ENCODE assay signal across 13 mouse cellular contexts in the genomic region with DNA sequence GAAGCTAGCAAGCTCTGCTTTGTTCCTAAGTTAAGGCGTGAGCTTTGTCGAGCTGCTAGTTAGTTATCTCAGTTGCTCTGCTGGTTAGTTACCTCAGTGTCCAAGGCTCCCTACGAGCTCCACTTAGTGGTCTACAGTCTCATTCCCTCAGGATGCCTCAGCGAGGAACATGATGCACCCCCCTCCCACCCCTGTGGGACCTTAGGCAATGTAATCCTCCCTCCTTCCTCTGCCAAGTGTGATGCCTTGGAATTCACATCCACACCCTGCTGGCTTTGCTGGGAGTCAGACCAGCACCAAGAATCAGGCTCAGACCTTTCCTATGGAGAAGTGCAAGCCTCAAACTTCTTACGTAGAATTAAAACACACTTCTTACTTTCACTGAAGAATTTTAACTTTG.
DNase-seq lines count a peak whose midpoint lies in the region; TF ChIP-seq lines count a peak whose summit lies in the region.
"Had no signal": no experiment of that assay in that cellular context is flagged by ENCODE, and none has a peak within 500 bp of the region (broad histone marks: within the 10 kb centered on the region; RNA-seq: fewer than 3 reads in every experiment).

No protein-coding gene starts in this region.

- 85% methylated on average over 5 of the region's 5 CpGs for WGBS in forebrain, embryonic 10.5 days

- peaks cover 7% of the 10 kb centered on the region; the same call in 1 of the 2 replicates for H3K9me3 ChIP-seq in forebrain, embryonic 10.5 days
- H3K9me3 ChIP-seq: embryonic facial prominence, embryonic 12.5 days; liver, embryonic 12.5 days; neural tube, embryonic 12.5 days had no signal

- no peak for TF ChIP-seq CTCF in C2C12 (IDR thresholded peaks at IDR 0.05; ENCODE audit: control insufficient read depth, insufficient read depth, insufficient read length)

- H3K36me3 ChIP-seq in C2C12 (ENCODE audit: control insufficient read depth, insufficient read depth), result no peaks in the 10 kb centered on the region
- H3K36me3 ChIP-seq in forebrain, embryonic 10.5 days (replicated peaks), result peaks cover 5% of the 10 kb centered on the region; the same call in 1 of the 2 replicates
- H3K36me3 ChIP-seq: embryonic facial prominence, embryonic 12.5 days; liver, embryonic 12.5 days; neural tube, embryonic 12.5 days had no signal

- peaks cover 20% of the 10 kb centered on the region for H3K79me2 ChIP-seq in C2C12 (ENCODE audit: control insufficient read depth, insufficient read depth)

- H3K27ac ChIP-seq in forebrain, embryonic 10.5 days, result no peak overlapping the region
- H3K27ac ChIP-seq: embryonic facial prominence, embryonic 12.5 days; liver, embryonic 12.5 days; neural tube, embryonic 12.5 days had no signal

- no peak overlapping the region for H3ac ChIP-seq in C2C12 (ENCODE audit: control insufficient read depth, insufficient read length, low read depth)

- no peak overlapping the region for H3K4me3 ChIP-seq in C2C12 (ENCODE audit: insufficient read depth, poor library complexity, severe bottlenecking)
- no peak overlapping the region for H3K4me3 ChIP-seq in forebrain, embryonic 10.5 days
- H3K4me3 ChIP-seq: embryonic facial prominence, embryonic 12.5 days; liver, embryonic 12.5 days; neural tube, embryonic 12.5 days had no signal

- peaks cover 5% of the 10 kb centered on the region for H3K79me3 ChIP-seq in C2C12 (ENCODE audit: low read depth)

- H3K27me3 ChIP-seq in C2C12 (ENCODE audit: control insufficient read depth, insufficient read depth, insufficient read length), result no peaks in the 10 kb centered on the region
- no peaks in the 10 kb centered on the region for H3K27me3 ChIP-seq in forebrain, embryonic 10.5 days (ENCODE audit: poor library complexity, severe bottlenecking)
- H3K27me3 ChIP-seq: embryonic facial prominence, embryonic 12.5 days; liver, embryonic 12.5 days; neural tube, embryonic 12.5 days had no signal

- DNase-seq in kidney, postnatal 4 days, result peak; percentile 21 to 27
- DNase-seq in kidney, adult 11 months, result no peak
- DNase-seq in gastrocnemius, adult 18-20 months (ENCODE audit: low spot score), result peak; percentile 80
- peak; percentile 55 to 64 for DNase-seq in heart, postnatal 10 days
- no peak for DNase-seq in cerebellum, adult 9-10 months
- DNase-seq in layer of hippocampus, adult 9-11 months, result no peak
- no peak for DNase-seq in forebrain, embryonic 10.5 days (ENCODE audit: extremely low spot score, low spot score)
- DNase-seq: layer of hippocampus, postnatal 36 days; thymus, adult 18-20 months had no signal

- intact Hi-C loops in heart, postnatal 10 days (cut with DNase I), result no loop called here

- peaks cover 16% of the 10 kb centered on the region for H3K4me1 ChIP-seq in forebrain, embryonic 10.5 days

TF ChIP-seq in C2C12, 6 proteins besides CTCF, POLR2A, EP300 and RAD21:
- no peak for TF ChIP-seq CEBPB (IDR thresholded peaks at IDR 0.05; ENCODE audit: low read depth)
- TF ChIP-seq MYOD1 (IDR thresholded peaks at IDR 0.05; ENCODE audit: control insufficient read depth, insufficient read length, low read depth), result peak; percentile 63

Comparison
In these comparisons a context has a peak if more than half of its experiments do, and no peak if none do; other contexts are left out.
1. DNase-seq: peak in kidney, postnatal 4 days (2 of 2), gastrocnemius, adult 18-20 months (single experiment) and heart, postnatal 10 days (2 of 2); none in kidney, adult 11 months (single experiment), cerebellum, adult 9-10 months (single experiment), layer of hippocampus, adult 9-11 months (single experiment) and forebrain, embryonic 10.5 days (single experiment).